Mouse (Mus musculus) liver, embryonic 14.5 days (tissue): Measurements from ENCODE around the gene H3f3b.

Experiments used
- CTCF ChIP-seq: IDR thresholded peaks from 2 replicates; pipeline ENCODE4 v1.5.1; 2016; ENCODE audit warnings: antibody characterized with exemption, low read depth, control low read depth
- EP300 ChIP-seq: IDR thresholded peaks from 2 replicates; pipeline ENCODE4 v1.6.1; 2016; ENCODE audit warnings: antibody characterized with exemption, low read depth

DNA sequence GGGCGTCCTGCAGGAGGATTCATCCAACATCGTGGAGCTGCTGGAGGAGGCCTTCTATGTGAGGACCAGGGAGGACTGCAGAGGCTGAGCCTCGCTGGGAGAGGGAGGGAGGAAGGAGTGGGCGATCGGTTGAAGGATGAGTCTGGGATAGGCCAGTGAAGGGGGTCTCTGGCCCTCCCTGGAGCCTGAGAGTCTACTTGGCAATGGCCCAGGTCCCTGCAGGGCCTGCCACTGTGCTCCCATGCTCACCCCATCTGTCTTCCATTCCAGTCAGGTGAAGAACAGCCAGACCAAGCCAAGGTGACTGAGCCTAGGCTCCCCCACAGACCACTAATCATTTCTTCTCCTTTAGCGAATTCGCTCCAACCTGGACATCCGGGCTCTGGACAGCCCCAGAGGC, 44.5 kb downstream of the H3f3b start:
- TF ChIP-seq CTCF (no peak), EP300 (no peak)
